Mouse (Mus musculus): ENCODE measurements around the gene Slc35d2. TPM values are rescaled to one million over a fixed set of nuclear protein-coding genes. Genes with fewer than 3 reads are reported as not detected.

Gene Slc35d2
- polyA plus RNA-seq, 1 experiment from 2014 or later = 5.3 TPM

DNA sequence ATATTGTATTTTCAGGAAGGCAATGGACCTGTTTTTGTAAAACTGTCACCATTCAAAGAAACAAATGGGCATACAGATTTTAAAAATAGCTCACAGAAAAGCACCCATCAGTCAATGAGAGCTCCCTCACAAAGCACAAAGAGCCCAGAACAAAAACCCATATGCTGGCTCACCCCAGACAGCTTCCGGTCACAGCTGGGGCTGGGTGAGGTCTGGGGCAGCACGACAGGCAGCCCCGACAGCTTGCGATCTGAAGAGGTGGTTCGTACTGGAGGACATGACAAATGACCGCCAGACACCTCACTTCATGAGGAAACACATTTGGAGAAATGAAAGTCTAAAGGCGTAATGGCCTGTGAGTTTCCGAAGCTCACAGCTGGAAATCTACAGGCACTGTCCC lies 21.6 kb downstream of the Slc35d2 start:
- no peak for ATAC-seq (ENCODE audit: low FRiP score, low read depth)
- Histone ChIP-seq H3K36me3 (no peaks in the 10 kb centered on the region), H3K4me3 (no peak overlapping the region), H3K9me3 (no peaks in the 10 kb centered on the region), H3K4me2 (replicated peaks) (no peak overlapping the region), H3K27me3 (no peaks in the 10 kb centered on the region), H3K27ac (no peak overlapping the region), H3K9ac (no peak overlapping the region), H3K4me1 (0 out of 2 replicates have a peak, but pooled peaks cover 8% of the 10 kb centered on the region)
- 22% methylated on average over 8 of the region's 8 CpGs for WGBS

DNA sequence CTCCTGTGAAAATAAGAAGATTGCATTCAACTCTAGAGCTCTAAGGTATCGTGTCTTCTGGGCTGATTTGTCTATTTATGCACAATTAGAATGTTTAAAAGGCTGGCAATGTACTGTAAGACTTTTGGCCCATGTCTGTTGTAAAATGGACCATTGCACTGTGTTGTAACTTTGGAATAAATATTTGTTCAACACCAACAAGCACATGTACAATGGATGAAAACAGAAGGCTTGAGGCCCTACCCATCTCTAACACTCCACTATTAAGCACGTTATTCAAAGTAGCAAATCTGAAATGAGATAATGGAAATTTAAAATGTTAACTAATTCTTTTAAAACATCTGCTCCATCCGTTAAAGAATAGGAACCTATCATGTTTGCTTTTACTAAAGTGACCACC lies 22.1 kb downstream of the Slc35d2 start:
- Histone ChIP-seq H3K9me3 (no peaks in the 10 kb centered on the region), H3K4me3 (no peak overlapping the region), H3K36me3 (no peaks in the 10 kb centered on the region), H3K9ac (no peak overlapping the region), H3K27me3 (no peaks in the 10 kb centered on the region), H3K4me2 (replicated peaks) (no peak overlapping the region), H3K4me1 (0 out of 2 replicates have a peak, but pooled peaks cover 8% of the 10 kb centered on the region), H3K27ac (no peak overlapping the region)
- no peak for ATAC-seq (ENCODE audit: low FRiP score, low read depth)
- WGBS = 78% methylated on average over 3 of the region's 3 CpGs

DNA sequence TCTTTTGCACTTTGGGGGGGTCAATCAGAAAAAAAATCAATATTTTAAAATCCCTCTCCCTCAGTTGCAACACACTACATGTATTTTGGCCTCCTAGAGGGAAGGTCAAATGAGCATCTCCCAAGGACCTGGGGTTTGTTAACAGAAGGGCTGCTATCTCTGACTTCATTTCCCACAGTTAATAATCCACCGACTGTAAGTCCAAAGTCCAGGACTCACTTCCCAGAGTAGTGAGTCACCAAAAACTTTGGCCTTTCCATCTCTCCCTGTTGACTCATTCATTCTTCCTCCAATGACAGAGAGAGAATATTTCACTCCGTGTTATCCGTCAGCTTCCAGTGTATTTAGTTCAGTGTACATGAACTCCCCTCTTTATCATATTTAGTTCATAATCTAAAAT lies 23.5 kb downstream of the Slc35d2 start:
- Histone ChIP-seq H3K9me3 (no peaks in the 10 kb centered on the region), H3K27me3 (no peaks in the 10 kb centered on the region), H3K4me3 (no peak overlapping the region), H3K4me2 (replicated peaks) (no peak overlapping the region), H3K27ac (no peak overlapping the region), H3K36me3 (no peaks in the 10 kb centered on the region), H3K4me1 (0 out of 2 replicates have a peak, but pooled peaks cover 8% of the 10 kb centered on the region), H3K9ac (no peak overlapping the region)
- ATAC-seq (ENCODE audit: low FRiP score, low read depth) = no peak
- WGBS = 89% methylated on average over 3 of the region's 3 CpGs

DNA sequence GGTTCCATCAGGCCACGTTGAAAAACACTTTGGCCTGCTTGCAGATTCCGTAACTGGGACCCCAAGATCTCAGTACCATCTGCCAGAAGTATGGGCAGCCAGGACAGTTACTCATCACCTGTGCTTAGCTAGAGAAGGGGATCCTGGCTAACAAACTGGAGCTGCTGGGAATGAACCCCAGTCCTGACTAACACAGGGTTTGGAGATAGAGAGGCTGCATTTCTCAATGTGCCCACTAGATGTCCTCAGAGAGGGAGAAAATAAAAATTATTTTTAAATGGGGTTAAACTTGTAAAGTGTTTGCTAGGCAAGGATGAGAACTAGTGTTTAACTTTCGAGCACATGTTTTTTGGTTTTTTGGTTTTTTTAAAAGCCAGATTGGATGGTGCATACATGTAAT lies 29.0 kb downstream of the Slc35d2 start:
- Histone ChIP-seq H3K4me3 (no peak overlapping the region), H3K4me2 (replicated peaks) (no peak overlapping the region), H3K9ac (no peak overlapping the region), H3K27me3 (no peaks in the 10 kb centered on the region), H3K9me3 (no peaks in the 10 kb centered on the region), H3K36me3 (no peaks in the 10 kb centered on the region), H3K27ac (no peak overlapping the region), H3K4me1 (no peaks in the 10 kb centered on the region)
- 67% methylated on average over 3 of the region's 3 CpGs for whole genome bisulfite sequencing
- ATAC-seq (ENCODE audit: low FRiP score, low read depth) = no peak

DNA sequence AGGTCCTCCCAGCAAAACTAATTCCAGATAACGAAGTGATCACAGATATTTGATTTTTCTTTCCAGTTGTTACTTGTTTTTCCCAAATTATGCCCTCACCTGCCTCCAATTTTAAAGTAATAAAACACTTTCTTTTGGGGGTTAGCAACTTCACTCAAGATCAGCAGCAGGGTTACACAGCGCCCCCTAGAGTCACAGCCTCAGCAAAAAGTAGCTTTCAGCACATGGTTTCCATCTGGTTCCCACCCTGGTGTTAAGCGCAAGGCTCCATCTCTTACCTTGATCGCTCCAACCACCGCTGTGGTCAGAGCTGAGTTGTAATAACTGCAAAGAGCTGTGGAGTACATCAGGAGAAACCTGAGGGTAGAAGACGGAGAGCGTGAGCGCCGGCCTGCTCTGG lies 30.2 kb downstream of the Slc35d2 start:
- Histone ChIP-seq H3K27ac (no peak overlapping the region), H3K9me3 (no peaks in the 10 kb centered on the region), H3K4me2 (replicated peaks) (no peak overlapping the region), H3K27me3 (no peaks in the 10 kb centered on the region), H3K36me3 (no peaks in the 10 kb centered on the region), H3K4me1 (no peaks in the 10 kb centered on the region), H3K4me3 (no peak overlapping the region), H3K9ac (no peak overlapping the region)
- ATAC-seq (ENCODE audit: low FRiP score, low read depth) = no peak
- 67% methylated on average over 9 of the region's 9 CpGs for WGBS

DNA sequence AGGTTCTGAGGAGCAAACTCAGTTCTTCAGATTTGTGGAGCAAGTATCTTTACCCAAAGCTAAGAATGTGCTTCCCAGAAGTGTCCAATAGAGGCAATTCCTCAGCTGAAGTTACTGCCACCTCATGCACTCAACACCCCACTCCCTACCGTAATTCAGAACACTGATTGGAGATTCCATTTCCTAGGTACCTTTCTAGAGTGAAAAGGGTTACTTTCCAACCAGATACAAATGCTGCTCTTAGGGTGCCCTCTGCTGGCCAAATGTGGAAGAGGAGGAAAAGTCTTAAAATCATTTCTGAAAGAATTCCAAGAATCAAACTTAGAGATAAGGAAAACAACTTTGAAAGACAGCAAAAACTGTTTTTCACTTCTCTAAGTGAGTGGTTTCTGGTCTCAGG lies 35.8 kb downstream of the Slc35d2 start:
- H3K27me3 ChIP-seq = no peaks in the 10 kb centered on the region
- H3K27ac ChIP-seq = no peak overlapping the region
- H3K4me3 ChIP-seq = no peak overlapping the region
- H3K4me2 ChIP-seq (replicated peaks) = no peak overlapping the region
- WGBS = 0% methylated on average over 1 of the region's 1 CpGs
- no peaks in the 10 kb centered on the region for H3K36me3 ChIP-seq
- no peaks in the 10 kb centered on the region for H3K9me3 ChIP-seq
- no peak for ATAC-seq (ENCODE audit: low FRiP score, low read depth)
- H3K9ac ChIP-seq = no peak overlapping the region
- H3K4me1 ChIP-seq = 0 out of 2 replicates have a peak, but pooled peaks cover 6% of the 10 kb centered on the region

DNA sequence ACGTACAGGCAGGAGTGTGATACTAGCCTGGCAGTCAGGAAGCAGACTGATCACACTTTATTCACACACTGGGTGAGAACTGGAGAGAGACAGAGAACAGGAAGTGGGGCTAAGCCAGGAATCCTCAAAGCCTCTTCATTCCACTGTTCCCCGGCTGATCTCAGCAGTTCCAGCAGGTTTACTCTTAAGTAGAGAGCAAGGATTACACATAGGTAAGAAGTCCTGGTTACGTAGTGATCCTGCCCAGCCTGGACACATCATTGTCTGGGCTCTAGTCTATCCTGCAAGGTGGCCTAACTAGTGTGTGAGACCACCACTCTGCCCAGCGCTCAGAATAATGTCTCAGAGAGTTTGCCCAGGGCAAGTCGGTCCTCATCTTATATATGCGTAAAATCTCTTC lies 36.4 kb downstream of the Slc35d2 start:
- Histone ChIP-seq H3K36me3 (no peaks in the 10 kb centered on the region), H3K9me3 (no peaks in the 10 kb centered on the region), H3K9ac (no peak overlapping the region), H3K27ac (no peak overlapping the region), H3K4me1 (0 out of 2 replicates have a peak, but pooled peaks cover 6% of the 10 kb centered on the region), H3K4me3 (no peak overlapping the region), H3K4me2 (replicated peaks) (no peak overlapping the region), H3K27me3 (no peaks in the 10 kb centered on the region)
- ATAC-seq (ENCODE audit: low FRiP score, low read depth) = no peak
- 64% methylated on average over 6 of the region's 6 CpGs for WGBS

DNA sequence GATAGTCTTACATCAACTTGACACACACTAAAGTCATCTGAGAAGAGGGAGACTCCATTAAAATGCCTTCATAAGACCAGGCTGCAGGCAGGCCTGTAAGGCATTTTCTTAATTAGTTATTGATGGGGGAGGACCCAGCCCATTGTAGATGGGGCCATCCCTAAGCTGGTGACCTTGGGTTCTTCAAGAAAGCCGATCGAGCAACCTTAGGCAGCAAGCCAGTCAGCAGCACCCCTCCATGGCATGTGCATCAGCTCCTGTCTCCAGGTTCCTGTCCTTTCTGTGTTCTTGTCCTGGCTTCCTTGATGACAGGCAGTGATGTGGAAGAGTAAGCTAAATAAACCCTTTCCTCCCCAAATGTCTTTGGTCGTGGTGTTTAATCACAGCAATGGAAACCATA lies 37.0 kb downstream of the Slc35d2 start:
- 35% methylated on average over 3 of the region's 3 CpGs for WGBS

DNA sequence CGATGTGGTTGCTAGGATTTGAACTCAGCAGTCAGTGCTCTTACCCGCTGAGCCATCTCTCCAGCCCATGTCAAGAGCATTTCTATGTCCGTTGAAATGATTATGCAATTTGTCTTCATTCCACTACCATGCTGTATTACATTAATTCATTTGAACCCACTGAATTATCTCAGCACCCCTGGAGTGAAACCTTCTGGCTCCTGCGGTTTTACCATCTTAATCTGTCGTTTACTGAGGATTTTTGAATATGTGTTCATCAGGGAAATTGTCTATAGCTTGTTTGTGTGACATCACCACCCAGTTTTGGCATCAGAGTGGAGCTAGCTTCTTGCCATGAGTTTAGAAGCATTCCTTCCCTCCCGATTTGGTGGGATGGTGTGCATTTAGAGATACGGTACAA lies 38.2 kb downstream of the Slc35d2 start:
- no peak overlapping the region for H3K4me3 ChIP-seq
- ATAC-seq (ENCODE audit: low FRiP score, low read depth) = no peak
- no peak overlapping the region for H3K4me2 ChIP-seq (replicated peaks)
- H3K36me3 ChIP-seq = no peaks in the 10 kb centered on the region
- H3K27me3 ChIP-seq = no peaks in the 10 kb centered on the region
- H3K9me3 ChIP-seq = no peaks in the 10 kb centered on the region
- no peak overlapping the region for H3K27ac ChIP-seq
- 69% methylated on average over 7 of the region's 7 CpGs for WGBS
- H3K9ac ChIP-seq = no peak overlapping the region
- H3K4me1 ChIP-seq = 0 out of 2 replicates have a peak, but pooled peaks cover 6% of the 10 kb centered on the region

More for the DNA sequence above, 37.0 kb downstream of the Slc35d2 start:
- no peaks in the 10 kb centered on the region for H3K27me3 ChIP-seq
- no peak overlapping the region for H3K4me2 ChIP-seq (replicated peaks)
- no peak overlapping the region for H3K9ac ChIP-seq
- H3K36me3 ChIP-seq = no peaks in the 10 kb centered on the region
- H3K9me3 ChIP-seq = no peaks in the 10 kb centered on the region
- 0 out of 2 replicates have a peak, but pooled peaks cover 6% of the 10 kb centered on the region for H3K4me1 ChIP-seq
- ATAC-seq (ENCODE audit: low FRiP score, low read depth) = no peak
- H3K27ac ChIP-seq = no peak overlapping the region
- H3K4me3 ChIP-seq = no peak overlapping the region

DNA sequence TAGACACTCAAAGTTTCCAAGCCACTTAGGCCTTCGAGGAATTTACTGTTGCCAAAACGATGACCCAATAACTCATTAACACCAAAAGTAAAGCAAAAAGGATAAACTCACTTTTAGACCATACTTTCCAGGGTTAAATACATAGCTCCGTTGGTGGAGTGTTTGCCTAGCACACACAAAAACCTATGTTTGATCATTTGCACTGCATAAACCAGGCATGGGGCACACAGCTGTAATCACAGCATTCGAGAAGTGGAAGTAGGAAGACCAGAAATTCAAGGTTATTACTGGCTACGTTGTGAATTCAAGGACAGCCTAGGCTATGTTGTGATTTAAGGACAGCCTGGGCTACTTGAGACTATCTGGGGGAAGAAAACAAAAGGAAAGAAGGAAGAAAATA lies 38.9 kb downstream of the Slc35d2 start:
- H3K36me3 ChIP-seq = no peaks in the 10 kb centered on the region
- no peak for ATAC-seq (ENCODE audit: low FRiP score, low read depth)
- whole genome bisulfite sequencing = 75% methylated on average over 5 of the region's 5 CpGs
- no peak overlapping the region for H3K4me3 ChIP-seq
- no peaks in the 10 kb centered on the region for H3K9me3 ChIP-seq
- no peaks in the 10 kb centered on the region for H3K27me3 ChIP-seq
- H3K9ac ChIP-seq = no peak overlapping the region
- no peak overlapping the region for H3K27ac ChIP-seq
- H3K4me2 ChIP-seq (replicated peaks) = no peak overlapping the region
- H3K4me1 ChIP-seq = 0 out of 2 replicates have a peak, but pooled peaks cover 6% of the 10 kb centered on the region

DNA sequence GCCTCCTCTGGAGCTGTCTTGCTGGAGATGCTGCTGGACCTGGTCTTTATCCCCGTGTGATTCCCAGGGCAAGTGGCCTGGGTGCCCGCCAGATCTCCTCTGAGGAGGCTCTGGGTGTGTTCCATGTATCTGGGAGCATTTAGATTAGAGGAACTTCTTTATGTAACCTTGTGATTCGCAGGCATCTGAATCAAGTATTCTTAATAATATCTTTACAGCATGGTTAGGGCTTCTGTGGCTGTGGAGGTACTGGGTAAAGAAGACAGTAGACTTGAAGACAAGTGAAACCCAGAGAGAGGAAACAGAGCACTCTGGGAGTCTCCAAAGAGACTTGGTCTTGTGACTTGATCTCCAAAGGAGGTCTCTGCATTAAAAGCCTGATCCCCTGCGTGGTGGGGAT lies 40.0 kb downstream of the Slc35d2 start, which contains the start of gene Hsd17b3:
TSS of gene Hsd17b3 (minus strand) at position 101 of the 400 bp plus-strand sequence.
- H3K4me1 ChIP-seq = 0 out of 2 replicates have a peak, but pooled peaks cover 6% of the 10 kb centered on the region
- no peaks in the 10 kb centered on the region for H3K36me3 ChIP-seq
- H3K9me3 ChIP-seq = no peaks in the 10 kb centered on the region
- no peak within 1 kb of the TSS for H3K9ac ChIP-seq
- no peak within 1 kb of the TSS for H3K4me3 ChIP-seq
- no peak within 1 kb of the TSS for H3K4me2 ChIP-seq (replicated peaks)
- ATAC-seq (ENCODE audit: low FRiP score, low read depth) = no peak
- H3K27ac ChIP-seq = no peak within 1 kb of the TSS
- H3K27me3 ChIP-seq = no peaks in the 10 kb centered on the region
- WGBS = 79% methylated on average over 4 of the region's 4 CpGs

DNA sequence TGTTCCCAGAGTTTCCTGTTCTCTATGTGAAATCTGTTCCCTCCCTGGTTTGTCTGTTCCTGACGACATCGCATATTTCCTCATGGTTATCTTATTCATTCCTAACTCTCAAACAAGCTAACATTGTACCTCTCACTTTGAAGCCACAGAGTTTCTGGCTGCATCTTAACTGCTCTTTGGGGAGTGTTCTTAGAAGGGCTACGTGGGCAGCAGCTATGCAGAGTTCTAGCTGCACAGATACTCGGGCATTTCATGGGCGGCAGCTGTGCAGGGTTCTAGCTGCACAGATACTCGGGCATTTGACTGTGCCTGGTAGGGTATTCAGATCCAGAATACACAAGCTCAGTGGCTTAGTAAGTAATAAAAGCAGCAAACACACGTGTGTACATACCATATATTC lies 41.1 kb downstream of the Slc35d2 start:
- no peak overlapping the region for H3K4me2 ChIP-seq (replicated peaks)
- H3K27ac ChIP-seq = no peak overlapping the region
- no peak for ATAC-seq (ENCODE audit: low FRiP score, low read depth)
- WGBS = 75% methylated on average over 7 of the region's 7 CpGs
- no peaks in the 10 kb centered on the region for H3K27me3 ChIP-seq
- H3K4me3 ChIP-seq = no peak overlapping the region
- H3K9ac ChIP-seq = no peak overlapping the region
- H3K36me3 ChIP-seq = no peaks in the 10 kb centered on the region
- H3K4me1 ChIP-seq = 0 out of 2 replicates have a peak, but pooled peaks cover 3% of the 10 kb centered on the region
- no peaks in the 10 kb centered on the region for H3K9me3 ChIP-seq

DNA sequence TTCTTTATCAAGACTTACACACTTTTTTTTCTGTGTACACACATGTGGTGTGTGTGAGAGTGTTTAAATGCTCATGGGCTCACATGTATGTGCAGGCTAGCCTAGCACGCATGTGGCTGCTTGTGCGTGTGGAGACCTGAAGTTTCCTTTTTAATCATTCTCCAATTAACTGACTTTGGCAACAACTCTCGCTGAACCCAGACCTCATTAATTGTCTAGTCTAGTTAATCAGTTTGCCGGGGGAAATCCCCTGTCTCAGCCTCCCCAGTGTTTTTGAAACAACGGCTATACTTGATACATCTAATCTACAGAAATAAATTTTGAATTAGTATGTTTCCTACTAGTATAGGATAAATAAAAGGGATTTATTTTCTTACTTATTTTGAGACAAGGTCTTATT lies 43.1 kb downstream of the Slc35d2 start:
- 80% methylated on average over 5 of the region's 5 CpGs for WGBS
- peaks cover 11% of the 10 kb centered on the region for H3K4me1 ChIP-seq
- H3K9me3 ChIP-seq = no peaks in the 10 kb centered on the region
- no peaks in the 10 kb centered on the region for H3K27me3 ChIP-seq
- H3K27ac ChIP-seq = no peak overlapping the region
- ATAC-seq (ENCODE audit: low FRiP score, low read depth) = no peak
- H3K9ac ChIP-seq = no peak overlapping the region
- H3K36me3 ChIP-seq = no peaks in the 10 kb centered on the region
- H3K4me3 ChIP-seq = no peak overlapping the region
- no peak overlapping the region for H3K4me2 ChIP-seq (replicated peaks)

Data from limb, embryonic 13.5 days (tissue).